Mouse (Mus musculus) ES-E14 (cell line): ENCODE data around the gene Egr2. TPM values are rescaled to one million over a fixed set of nuclear protein-coding genes. Genes with fewer than 3 reads are reported as not detected.

Experiments
- DNase-seq: peaks from one replicate; pipeline ENCODE4 v3.0.0-alpha.2; 2013; ENCODE audit warnings: low read depth, low spot score
- H3K27ac ChIP-seq: 2 replicates; pipeline ENCODE4 v1.5.1; 2012; ENCODE audit warnings: low read depth, mild to moderate bottlenecking, low read length, moderate library complexity, mixed read lengths; ENCODE audit not compliant: poor library complexity, insufficient read depth, severe bottlenecking
- H3K36me3 ChIP-seq: 2 replicates; pipeline ENCODE4 v1.6.1; 2012; ENCODE audit warnings: mild to moderate bottlenecking, low read length, moderate library complexity, mixed read lengths; ENCODE audit not compliant: control insufficient read depth, poor library complexity, insufficient read depth, severe bottlenecking
- H3K4me1 ChIP-seq, 2 experiments: fragments of 150-350 bp in 1 of 2; sonication (generic) in 1 of 2; 2 replicates each; pipeline ENCODE4 v1.6.1; 2012; ENCODE audit warnings: low read length in 2 of 2, mild to moderate bottlenecking in 1 of 2, mixed read lengths in 1 of 2; ENCODE audit not compliant: control insufficient read depth in 2 of 2, insufficient read depth in 2 of 2, poor library complexity in 1 of 2
- H3K4me3 ChIP-seq, 2 experiments: fragments of 150-350 bp in 1 of 2; sonication (generic) in 1 of 2; 2 replicates each; pipeline ENCODE4 v1.5.1; 2012; ENCODE audit warnings: low read length in 2 of 2, low read depth in 1 of 2, mild to moderate bottlenecking in 1 of 2, mixed read lengths in 1 of 2; ENCODE audit not compliant: insufficient read depth in 1 of 2, poor library complexity in 1 of 2, severe bottlenecking in 1 of 2
- H3K9ac ChIP-seq: 2 replicates; pipeline ENCODE4 v1.6.1; 2012; ENCODE audit warnings: low read depth, mild to moderate bottlenecking, low read length, mixed read lengths; ENCODE audit not compliant: poor library complexity, insufficient read depth, severe bottlenecking
- H3K9me3 ChIP-seq: fragments of 150-350 bp; sonication (generic); 2 replicates; pipeline ENCODE4 v1.6.1; 2012; ENCODE audit warnings: low read depth, mild to moderate bottlenecking, low read length; ENCODE audit not compliant: control insufficient read depth, insufficient read depth
- CHD2 ChIP-seq: IDR thresholded peaks from 2 replicates; pipeline ENCODE4 v1.6.1; 2014; ENCODE audit warnings: mild to moderate bottlenecking, low read depth, low read length, inconsistent platforms
- HCFC1 ChIP-seq: IDR thresholded peaks from 2 replicates; pipeline ENCODE4 v1.6.1; 2012; ENCODE audit warnings: low read length, inconsistent platforms, borderline replicate concordance; ENCODE audit not compliant: insufficient read depth
- MAFK ChIP-seq: IDR thresholded peaks from 2 replicates; pipeline ENCODE4 v1.6.1; 2014; ENCODE audit warnings: mild to moderate bottlenecking, low read depth, low read length, inconsistent platforms; ENCODE audit not compliant: insufficient read depth
- ZC3H11A ChIP-seq: IDR thresholded peaks from 2 replicates; pipeline ENCODE4 v1.6.1; 2012; ENCODE audit warnings: low read depth, mild to moderate bottlenecking, inconsistent platforms, low read length, borderline replicate concordance
- ZNF384 ChIP-seq: IDR thresholded peaks from 2 replicates; pipeline ENCODE4 v1.6.1; 2012; ENCODE audit warnings: low read depth, low read length, inconsistent platforms
- in situ Hi-C, 2 experiments: fragments of 600-800 bp; cut with MboI; formaldehyde crosslinking; loops; one replicate each; pipeline ENCODE4 v1.15.1; 2025; ENCODE audit warnings: low sequenced_read_pairs in 2 of 2, inconsistent platforms in 1 of 2; ENCODE audit not compliant: unreplicated experiment in 2 of 2
- total RNA-seq: library from RNA; depleted of rRNA; stranded (reverse); fragments of 300-350 nt; gene quantifications from 2 replicates; pipeline ENCODE4 v1.2.3, GENCODE M21; 2012

Egr2 gene
- total RNA-seq, 1 experiment, result 0.18 TPM

DNA sequence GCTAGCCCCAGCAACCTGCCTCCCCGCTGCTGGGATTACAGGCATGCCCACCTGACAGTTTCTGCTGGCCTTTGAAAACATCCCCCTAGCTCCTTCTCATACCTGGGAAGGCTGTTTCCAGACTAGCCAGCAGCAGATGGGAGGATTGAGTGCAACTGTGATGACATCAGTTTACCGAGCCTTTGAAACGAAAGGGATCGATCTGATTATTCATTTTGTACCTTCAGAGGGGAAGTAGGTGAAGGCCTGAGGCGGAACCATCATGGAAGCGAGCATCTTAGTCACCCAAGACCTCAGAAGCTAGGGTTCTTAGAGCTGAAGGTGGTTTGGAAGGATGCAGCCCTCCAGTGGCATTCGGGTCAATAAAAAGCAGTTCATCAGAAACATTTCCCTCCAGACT, 29.2 kb downstream of the Egr2 start:
- in situ Hi-C loops, result no loop called here
- no peak overlapping the region for H3K27ac ChIP-seq

DNA sequence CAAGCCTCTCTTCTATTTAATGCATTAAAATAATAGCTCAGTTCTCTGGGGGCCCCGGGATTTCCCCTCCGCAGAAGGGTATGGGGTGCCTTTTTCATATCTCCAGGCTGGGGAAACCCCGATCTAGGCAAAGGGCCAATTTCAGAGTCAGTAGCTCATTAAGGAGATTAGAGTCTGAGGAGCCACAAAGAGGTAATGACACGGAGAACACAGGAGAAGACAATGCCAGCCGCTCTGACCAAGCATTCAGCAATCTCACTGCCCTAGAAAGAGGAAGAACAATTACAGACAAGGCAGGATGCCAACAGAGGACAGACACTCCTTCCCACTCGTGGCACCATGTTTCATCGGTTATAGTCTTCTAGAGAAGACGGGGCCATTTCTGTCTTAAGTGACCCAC, 30.8 kb downstream of the Egr2 start:
- Histone ChIP-seq H3K27ac (no peak overlapping the region), H3K4me3 (no peak overlapping the region), H3K36me3 (no peaks in the 10 kb centered on the region), H3K4me1 (no peaks in the 10 kb centered on the region), H3K9me3 (no peaks in the 10 kb centered on the region), H3K9ac (no peak overlapping the region)
- in situ Hi-C loops, result no loop called here
- TF ChIP-seq ZC3H11A (no peak), CHD2 (no peak), ZNF384 (no peak), HCFC1 (no peak), MAFK (no peak)
- DNase-seq, result no peak

More for the DNA sequence above, 29.2 kb downstream of the Egr2 start:
- H3K9me3 ChIP-seq, result no peaks in the 10 kb centered on the region
- no peak overlapping the region for H3K4me3 ChIP-seq
- no peaks in the 10 kb centered on the region for H3K4me1 ChIP-seq
- DNase-seq, result no peak
- H3K9ac ChIP-seq, result no peak overlapping the region
- no peaks in the 10 kb centered on the region for H3K36me3 ChIP-seq
- TF ChIP-seq MAFK, result no peak

DNA sequence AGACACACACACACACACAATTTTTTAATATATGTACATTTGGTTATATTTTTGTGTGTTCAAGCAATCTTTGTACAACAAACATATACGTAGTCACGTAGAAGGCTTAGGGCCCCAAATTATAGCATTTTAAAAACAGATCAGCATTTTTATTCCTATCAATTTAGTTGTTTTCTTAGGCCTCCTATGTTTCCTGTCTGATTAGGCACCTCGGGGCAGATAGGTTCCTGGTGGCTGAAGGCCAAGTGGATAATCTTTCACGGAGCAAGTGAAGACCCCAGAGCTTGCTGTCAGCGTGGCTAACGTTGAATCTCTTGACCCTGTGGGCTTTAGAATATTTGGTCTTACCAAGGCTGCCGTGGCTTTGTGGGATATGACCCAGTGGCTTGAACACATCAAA, 34.3 kb downstream of the Egr2 start:
- H3K4me3 ChIP-seq, result no peak overlapping the region
- no peak for TF ChIP-seq MAFK
- TF ChIP-seq ZC3H11A, result no peak
- TF ChIP-seq ZNF384, result no peak
- no peak for TF ChIP-seq HCFC1
- no peak for TF ChIP-seq CHD2
- H3K27ac ChIP-seq, result no peak overlapping the region
- no peak for DNase-seq
- no peaks in the 10 kb centered on the region for H3K9me3 ChIP-seq
- H3K9ac ChIP-seq, result no peak overlapping the region
- in situ Hi-C loops, result no loop called here
- no peaks in the 10 kb centered on the region for H3K4me1 ChIP-seq
- no peaks in the 10 kb centered on the region for H3K36me3 ChIP-seq

DNA sequence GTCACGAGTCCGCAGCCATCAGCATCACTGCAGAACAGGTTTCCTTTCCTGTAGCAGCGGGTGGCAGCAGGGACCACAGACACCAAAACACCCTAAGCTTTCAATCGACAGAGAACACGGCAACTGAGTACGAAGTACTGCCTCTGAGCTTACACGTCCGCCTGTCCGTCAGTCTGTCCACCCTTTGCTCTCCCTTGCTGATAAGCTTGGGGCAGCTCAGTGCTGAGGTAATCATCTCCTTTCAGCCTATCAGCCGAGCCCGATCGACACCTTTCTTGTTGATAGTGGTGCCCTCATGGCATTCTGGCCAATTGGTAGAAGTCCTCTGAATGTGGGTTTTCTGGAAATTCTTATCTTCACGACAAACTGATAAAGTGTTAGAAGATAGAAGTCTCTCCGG, 36.2 kb downstream of the Egr2 start:
- in situ Hi-C loops, result no loop called here
- Histone ChIP-seq H3K4me1 (no peaks in the 10 kb centered on the region), H3K9me3 (no peaks in the 10 kb centered on the region), H3K4me3 (no peak overlapping the region), H3K36me3 (no peaks in the 10 kb centered on the region), H3K27ac (no peak overlapping the region), H3K9ac (no peak overlapping the region)
- TF ChIP-seq HCFC1, result no peak
- no peak for TF ChIP-seq ZNF384
- no peak for TF ChIP-seq MAFK
- no peak for TF ChIP-seq ZC3H11A
- TF ChIP-seq CHD2, result no peak
- no peak for DNase-seq

DNA sequence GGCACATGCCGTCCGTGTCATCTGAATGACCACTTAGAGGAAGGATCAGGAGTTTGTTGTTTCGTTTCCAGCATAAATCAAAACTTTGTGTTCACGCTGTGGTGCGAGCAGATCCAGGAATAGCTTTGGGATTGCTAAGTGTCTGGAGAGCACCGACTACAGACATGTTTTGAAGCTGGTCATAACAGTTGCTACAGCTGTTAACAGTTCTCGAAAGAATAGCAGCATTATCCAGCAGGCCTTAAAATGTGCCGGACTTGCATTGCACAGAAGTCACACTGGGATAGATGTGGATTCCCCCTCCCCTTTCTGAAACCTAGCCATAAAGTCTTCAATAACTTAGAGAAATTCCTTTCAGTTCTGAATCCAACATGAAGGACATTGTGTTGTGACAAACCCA, 38.0 kb downstream of the Egr2 start:
- H3K27ac ChIP-seq, result no peak overlapping the region

More for the DNA sequence above, 38.0 kb downstream of the Egr2 start:
- no peak for TF ChIP-seq MAFK
- TF ChIP-seq HCFC1, result no peak
- no peak for TF ChIP-seq ZC3H11A
- no peak for TF ChIP-seq ZNF384
- TF ChIP-seq CHD2, result no peak
- Histone ChIP-seq H3K4me1 (no peaks in the 10 kb centered on the region), H3K36me3 (no peaks in the 10 kb centered on the region), H3K9ac (no peak overlapping the region), H3K4me3 (no peak overlapping the region), H3K9me3 (no peaks in the 10 kb centered on the region)
- in situ Hi-C loops, result no loop called here
- no peak for DNase-seq
